Mouse (Mus musculus) thymus, postnatal 14 days (tissue): Measurements from ENCODE around the gene Zbtb38.

Experiments
- DNase-seq: peaks from one replicate; pipeline ENCODE4 v3.0.0; 2021

Gene Zbtb38

DNA sequence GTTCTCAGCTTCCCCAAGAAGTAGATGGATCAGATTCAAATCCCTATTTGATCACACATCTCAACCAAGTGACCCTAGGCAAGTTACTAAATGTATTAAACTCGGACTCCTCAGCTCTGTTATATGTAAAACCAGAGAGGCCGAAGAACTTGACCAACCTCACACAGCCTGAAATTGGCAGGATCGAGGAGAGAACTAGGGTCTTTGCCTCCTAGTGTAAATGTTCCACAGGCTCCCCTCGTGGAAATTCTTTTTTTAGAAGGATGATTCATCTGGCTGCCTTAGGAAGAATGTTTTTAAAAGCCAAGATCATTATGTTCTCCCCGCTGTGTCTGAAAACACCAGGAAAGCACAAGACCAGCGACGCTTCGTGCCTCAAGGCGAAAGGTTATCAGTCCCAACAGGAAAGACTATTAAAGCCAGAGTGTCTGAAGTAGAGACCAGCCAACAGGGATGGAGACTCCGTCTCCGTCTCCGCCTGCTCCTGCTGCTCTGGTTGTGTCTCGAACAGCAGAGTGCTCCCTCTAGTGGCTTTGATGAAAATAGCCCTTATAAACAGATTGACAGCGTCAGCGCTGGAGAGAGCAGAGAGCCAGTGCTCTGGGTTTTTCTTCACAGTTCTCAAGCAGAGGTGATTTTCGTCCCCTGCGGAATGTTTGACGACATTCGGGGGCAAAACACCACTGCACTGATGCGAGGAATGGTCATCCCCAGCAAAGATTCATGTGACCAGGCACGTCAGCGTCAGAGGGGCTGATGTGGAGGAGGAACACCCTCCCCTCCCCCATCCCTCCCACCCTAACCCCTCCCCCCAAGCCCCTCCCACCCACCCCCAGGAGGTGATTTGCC is 6.3 kb upstream of the Zbtb38 start:
- DNase-seq, result peak; percentile 75

DNA sequence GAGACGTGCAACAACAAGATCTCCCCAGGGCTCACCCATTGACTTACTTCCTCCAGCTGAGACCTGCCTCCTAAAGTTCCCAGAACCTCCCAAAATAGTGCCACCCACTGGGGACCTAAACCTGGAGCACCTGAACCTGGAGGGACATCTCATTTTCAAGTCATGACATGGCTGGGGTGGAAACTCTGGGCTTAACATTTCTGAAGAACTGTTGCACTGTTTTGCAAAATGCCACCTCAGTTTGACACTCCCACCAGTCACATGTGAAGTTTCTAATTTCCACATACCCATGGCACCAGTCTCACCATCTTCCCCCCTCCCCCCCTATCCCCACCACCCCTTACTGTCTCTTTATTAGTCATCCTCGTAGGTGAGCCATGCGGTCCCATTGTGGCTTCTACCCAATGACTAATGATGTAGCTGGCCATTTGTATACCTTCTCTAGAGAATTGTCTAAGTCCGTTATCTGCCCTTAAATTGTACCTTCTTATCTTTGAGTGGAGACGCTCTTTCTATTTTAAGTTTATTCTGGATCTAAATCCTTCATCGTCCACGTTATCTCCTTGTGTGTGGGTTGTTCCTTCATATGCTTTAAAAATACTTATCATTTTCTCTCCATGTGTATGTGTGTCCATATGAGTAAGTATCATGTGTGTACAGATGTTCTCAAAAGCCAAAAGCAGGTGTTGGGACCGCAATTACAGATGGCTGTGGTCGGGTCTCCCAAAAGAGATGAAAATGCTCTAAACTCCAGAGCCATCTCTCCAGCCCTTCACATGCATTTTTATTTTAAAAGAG is 4.2 kb upstream of the Zbtb38 start:
- DNase-seq, result no peak

DNA sequence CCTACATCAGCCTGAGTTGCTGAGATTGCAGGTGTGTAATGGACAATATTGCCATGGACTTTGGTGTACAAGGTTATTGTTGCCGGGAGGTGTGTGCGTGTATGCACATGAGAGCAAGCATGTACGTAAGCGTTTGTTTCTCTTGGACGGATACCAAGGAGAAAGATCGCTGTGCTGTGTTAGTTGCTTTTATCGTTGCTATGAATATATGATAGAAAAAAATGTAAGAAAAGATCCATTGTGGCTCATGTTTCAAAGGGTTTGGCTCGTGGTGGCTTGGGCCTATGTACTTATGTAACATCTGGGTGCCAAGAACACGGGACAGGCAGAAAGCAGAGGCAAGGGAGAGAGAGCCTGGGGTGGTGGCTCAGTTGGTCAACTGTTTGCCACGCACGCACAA is 3.1 kb upstream of the Zbtb38 start:
- no peak for DNase-seq

DNA sequence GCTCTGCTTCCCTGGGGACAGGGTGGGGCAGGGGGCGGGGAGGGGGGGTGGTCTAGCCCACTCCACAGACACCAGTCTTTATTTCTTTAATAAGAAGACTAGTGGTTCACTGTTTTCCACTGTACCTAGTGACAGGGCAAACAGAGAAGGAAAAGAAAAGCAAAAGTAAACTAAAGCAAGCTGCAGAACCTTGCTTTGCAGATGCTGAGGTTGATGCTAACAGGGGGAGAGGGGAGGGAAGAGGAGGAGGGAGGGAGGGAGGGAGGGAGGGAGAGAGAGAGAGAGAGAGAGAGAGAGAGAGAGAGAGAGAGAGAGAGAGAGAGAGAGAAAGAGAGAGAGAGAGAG is 2.0 kb upstream of the Zbtb38 start:
- no peak for DNase-seq

DNA sequence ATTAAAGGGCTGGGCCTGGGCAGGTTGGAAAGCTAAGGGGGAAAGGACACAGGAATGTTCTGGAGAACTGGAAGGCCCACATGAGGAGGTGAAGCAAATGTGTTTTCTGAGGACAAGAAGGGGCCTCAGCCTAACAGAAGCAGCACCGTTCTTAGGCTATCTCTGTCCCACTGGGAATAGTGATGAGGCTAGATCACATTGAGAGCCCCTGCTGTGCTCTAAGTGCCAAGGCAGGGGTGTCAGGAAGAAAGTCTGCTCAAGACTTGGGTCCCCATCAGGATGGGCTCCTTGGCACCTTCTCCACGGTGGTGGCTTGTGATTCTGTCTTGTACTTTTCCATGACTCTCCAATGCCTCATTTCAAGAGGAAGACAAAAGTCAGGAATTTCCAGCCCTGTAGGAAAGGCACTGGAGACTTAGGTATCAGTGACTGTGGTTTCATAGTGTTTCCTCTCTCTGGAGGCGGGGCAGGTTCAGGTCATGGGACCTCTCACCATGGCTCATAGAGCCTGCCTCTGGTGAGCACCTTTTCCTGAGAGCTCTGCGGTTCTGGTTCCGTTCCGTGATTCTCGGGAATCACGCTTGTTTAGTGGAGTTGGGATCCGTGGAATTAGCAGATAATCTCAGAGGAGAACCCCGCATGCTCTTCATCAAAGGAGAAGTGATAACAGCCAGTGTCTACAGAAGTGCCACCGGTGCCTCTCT is 1.4 kb upstream of the Zbtb38 start:
- DNase-seq, result no peak

DNA sequence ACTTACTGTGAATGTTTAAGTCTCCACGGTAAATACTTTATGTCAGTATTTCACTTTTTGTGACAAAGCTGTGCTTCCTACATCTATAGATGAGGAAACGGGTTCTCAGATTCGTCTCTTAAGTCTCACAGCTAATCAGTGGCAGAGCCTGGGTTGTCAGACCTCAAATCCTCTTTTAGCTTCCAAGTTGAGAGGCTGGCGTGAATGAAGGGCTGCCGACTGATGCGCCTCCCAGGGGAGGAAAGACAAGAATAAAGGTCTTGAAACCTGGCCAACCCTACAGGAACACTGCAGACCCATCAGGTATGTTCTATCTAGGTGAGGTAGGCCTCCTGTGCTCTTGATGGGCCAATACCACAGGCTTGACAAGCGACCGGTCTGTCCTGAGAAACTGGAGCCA is 761 bp upstream of the Zbtb38 start:
- DNase-seq, result no peak

DNA sequence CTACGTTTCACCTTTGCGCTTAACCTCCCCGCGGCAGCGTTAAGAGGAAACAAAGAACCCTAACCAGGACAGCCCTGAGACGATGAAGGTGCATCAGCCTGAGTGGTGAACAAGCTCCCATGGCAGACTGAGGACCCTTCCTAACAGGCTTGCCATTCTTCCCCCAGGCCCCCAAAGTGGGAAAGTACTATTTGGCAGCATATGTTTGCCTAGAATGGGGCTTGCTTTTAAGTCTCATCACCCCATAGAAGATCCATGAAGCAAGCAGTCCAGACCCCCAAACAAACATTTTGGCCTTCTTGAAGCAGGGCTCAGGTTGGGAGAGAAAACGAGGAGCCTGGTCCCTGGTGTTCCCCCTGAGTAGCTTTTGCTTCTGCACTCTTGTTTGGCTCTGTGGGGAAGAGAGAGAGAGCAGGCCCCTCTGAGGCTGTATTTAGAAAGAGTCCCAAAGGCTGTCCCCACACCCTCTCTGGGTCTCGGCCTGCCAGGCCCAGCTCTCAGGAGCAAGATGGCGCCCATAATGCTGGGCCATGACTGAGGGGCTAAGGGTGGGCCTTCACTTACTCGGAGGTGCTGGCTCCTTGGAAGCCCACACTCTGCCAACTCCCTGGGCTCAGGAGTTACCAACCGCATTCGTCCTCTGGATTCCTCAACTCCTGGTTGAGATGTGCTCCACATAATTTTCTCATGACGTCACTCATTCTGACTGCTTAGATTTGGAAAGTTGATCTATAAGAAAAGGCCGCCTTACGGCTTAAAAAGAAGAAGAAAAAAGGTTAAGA is 619 bp downstream of the Zbtb38 start:
- no peak for DNase-seq

DNA sequence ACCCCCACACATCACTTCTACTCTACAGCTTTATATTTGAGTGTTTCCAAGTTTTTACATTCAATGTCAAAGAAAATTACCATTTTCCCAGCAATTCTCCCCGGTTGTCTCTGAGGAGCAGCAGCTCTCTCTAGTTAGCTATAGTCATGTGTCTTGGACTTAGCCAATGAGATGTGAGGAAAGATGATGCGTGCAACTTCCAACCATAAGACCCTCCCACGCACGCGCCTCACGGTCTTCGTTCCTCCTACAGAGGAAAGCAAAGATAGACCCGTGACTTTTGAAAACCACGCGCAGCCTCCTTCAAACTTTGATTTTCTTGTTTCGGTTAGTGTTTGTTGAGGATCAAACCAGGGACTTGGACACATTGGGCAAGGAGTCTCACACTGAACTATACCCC is 2.0 kb downstream of the Zbtb38 start:
- no peak for DNase-seq

DNA sequence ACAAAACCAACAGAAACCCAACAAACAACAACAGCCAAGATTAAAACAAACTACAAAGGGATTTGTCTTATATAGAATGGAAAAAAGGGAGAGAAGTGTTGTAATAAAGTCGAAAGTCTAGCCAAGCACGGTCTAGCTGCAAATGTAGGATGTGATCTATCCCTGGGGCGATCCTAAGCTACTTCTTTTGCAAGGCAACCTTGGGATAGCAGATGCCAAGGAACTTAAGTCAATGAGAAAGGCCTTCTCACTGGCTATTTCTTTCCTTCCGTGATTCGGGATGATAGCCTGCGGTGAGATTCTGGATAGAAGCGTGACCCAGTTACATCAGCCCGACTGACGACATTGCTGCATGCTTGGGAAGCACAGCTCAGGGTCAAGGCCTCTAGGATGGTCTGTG is 6.1 kb downstream of the Zbtb38 start:
- no peak for DNase-seq

DNA sequence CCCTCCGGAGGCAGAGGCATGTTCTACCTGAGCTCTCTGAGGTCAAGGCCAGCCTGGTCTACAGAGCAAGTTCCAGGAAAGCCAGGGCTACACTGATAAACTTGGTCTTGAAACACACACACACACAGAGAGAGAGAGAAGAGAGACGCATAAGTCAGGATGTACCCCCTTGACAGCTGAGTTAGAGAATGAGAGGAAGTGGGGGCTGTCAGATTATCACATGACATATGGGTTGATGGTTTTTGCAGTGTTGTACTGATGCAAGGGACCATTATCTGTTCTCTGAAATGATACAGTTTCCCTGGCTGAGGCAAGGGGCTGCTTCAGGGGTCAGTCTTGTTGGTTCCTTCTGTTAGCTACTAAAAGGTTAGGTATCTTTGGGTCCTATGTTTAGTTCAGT is 7.7 kb downstream of the Zbtb38 start:
- no peak for DNase-seq

DNA sequence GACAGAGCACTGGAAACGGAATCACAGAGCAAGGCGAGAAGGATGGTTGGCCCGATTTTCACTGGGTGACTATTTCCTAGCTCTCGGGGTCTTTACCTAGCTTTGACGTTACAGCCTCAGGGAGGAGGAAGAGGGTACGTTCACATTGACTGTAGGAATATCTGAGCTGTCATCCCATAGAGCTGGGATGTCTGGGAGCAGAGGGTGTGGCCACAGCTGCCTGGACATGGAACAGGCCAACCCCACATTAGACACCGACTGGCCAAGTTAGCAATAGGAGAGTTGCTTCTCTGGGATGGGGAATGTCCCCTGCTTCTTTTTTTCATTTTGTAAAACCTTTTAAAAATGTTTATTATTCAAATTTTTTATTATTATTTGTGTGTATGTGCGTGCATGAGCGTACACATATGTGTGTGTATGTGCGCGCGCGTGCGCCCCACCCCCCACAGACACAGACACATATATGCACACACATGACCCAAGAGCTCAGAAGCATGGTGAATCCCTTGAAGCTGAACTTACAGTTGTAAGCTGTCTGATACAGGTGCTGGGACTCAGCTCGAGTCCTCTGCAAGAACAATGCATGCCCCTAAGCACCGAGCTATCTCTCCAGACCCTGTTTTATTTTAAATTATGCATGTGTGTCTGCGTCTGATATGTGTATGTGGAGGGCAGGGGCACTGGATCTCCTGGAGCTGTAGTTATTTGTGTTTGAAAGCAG is 11.1 kb downstream of the Zbtb38 start:
- DNase-seq, result no peak

DNA sequence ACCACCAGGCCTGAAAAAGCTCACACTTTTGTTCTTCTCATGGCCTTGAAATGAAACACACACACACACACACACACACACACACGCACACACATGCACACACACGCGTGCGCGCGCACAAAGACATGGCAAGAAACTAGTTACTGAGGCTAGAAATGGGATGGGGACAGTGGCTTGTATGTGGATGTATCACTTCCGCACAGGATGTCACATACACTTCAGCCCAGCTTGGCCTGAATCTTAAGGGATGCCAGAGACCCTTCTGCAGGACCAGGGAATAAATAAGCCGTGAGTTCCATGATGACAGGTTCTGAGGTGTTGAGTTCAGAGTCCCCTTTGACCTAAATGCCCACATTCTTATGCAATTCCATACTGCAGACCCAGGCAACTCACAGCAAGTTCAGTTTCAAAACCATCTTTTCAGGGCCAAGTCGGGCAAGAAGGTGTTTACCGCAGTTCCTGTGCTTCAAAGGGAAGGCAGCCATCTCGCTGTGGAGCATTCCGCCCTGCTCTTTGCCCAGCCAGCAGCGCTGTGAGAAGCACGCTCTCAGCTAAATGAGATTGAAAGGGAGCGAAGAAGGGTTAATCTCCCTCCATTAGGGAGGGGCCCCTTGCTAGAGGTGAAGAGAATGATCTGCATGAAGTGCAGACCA is 11.8 kb downstream of the Zbtb38 start:
- DNase-seq, result no peak

DNA sequence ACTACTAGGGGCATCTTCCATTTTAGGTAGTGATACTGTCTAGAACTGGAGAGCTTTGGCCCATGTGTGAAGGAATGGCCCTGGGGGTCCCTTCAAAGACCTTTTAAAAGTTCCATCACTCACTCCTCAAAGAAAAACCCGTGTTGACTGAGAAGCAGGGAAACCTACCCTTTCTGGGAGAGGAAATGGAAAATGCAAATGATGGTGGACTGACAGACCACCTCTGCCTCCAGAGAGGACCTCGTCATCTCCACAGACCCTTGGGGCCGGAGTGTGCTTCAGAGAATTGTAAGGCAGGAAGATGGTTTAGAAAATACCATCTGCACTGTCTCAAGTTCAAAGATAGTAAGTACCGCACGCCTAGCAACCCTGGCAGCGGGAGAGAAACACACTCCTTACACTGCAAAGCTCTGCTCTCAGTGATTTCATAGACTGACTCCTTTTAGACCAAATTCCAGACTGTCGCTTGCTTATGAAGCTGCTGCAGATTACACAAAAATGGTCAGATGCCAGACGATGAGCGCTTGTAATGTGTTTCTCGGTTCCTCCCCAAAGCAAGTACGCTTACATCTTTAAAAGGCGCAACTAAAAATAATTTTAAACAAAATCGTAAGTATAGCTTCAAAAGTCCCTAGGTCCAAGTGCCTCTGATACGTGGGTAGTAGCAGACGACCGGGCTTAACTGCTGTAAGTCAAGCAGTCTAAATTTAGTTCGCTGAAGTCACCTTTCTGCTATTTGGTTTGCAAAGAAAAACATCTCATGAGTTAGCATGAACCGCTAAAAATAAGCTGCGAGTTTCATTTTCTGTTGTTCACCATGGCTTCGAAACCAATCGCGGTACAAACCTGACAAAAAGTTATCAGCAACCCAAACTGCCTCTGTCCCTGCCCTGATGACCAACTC is 12.6 kb downstream of the Zbtb38 start:
- peak; percentile 19 for DNase-seq

DNA sequence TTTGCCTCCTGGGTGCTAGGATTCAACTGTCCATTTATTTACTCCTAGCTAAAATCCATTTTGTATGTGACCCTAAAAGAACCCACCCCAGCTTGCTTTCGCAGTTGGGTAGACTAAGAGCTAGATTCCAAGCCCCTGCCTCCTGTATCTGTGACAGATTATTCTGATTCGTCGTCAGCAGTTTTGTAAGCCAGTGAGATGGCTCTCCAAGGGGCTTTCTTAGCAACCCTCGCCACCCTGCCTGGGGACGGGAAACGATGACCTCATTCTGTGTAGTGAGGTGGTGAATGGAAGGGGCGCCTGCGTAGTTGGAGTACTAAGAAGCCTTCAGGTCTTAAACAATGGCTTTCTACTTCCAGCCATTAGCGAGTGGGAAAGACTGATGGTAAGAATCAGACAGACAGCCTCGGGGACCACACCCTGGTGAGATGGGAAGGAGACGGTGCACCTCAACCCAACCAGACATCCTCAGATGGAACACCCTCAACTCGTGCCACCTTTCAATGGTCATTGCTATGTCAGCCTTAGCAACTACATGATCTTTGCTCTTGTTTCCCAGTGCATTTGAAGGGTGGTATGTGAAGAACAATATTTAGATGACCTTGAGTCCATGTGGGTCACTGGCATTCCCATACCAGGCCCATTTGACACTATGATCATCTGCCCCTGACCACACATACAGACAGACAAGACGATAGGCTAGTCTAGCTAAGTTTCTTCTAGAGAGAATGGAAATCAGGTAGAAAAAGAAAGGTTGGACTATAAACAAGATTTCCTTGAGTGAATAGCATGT is 13.9 kb downstream of the Zbtb38 start:
- DNase-seq, result no peak

DNA sequence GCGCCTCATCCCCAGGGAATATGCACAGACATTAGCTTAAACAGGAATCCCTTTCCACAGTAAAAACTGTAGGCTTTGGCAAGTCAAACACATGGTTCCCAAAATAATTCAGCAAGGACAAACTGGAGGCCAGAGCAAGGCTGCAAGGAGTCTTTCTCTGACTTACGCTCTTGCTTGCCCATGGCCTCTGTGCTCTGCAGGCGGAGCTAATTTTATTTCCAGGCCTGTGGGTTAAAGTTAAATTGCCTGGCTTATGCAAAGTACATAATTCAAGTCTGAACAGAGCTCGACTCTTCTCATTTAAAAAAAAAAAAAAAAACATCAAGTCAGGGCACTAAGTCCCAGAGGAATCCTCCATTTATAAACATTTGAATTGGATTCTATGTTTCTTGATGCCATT is 16.7 kb downstream of the Zbtb38 start:
- no peak for DNase-seq

DNA sequence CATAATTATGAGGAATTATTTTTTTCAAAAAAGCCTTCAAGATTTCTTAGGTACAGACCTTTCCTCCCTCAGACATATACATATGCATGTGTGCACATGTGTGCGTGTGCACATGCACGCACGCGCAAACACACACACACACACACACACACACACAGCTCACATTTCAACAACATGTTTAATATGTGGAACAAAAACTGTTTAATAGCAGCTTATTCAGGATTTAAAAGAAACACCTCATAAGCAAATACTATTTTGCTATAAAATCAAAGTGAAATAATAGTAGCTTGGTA is 19.3 kb downstream of the Zbtb38 start:
- no peak for DNase-seq

DNA sequence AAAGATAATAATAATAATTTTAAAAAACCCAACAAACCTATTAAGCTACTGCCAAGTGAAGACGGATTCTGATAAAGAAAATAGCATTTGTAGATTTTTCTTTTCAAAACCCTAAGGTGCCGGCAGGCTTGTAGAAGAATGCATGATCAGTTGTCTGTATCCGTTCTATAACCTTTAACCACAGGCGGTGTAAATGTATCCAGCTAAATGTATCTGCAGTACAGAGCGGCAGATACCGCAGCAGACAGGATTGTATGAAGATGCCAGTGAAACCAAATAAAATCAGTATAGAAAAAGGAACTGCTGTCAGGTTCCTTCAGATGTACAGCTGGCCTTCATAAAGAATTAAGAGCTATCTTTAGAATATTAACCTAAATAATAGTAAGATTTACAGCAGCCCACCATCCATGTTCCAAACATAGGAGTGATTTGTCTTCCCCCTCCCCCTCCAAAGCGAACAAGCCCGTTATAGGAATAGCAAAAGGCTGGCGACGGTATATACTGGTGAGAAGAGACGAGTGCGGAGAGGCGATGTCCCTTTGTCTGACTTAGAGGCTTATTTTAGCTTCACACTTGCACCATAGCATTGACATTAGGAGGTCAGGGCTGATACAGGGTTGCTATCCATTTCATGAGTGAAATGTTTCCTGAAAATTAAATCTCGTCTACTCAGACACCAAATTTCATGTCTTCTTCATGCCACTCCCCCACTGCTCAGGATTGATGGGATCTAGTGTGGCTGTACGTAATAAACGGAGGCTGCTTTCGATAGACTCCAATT is 19.8 kb downstream of the Zbtb38 start:
- no peak for DNase-seq

DNA sequence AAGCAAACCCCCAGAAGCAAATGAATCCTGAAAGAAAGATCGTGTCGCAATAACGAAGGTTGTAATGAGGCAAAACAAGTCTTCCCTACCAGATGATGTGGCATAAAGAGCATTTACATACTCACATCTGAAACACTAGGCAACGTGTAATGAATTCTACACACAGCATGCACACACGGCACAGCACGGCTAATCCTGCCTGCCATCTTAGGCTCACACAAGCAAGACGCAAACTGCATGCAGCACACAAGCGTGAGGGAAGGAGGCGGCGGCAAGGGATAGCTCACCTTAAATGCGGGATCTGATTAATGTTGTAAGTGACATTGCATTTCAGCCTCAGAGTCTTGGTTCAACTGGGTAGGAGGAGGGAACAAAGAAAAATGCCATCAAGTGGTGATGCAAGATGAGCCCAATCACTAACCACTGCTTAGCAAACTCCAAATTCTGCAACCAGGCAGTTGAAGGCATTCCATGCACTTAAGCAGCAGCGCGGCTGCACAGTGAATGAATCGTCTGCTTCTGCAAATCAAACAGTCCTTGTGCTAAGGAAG is 20.6 kb downstream of the Zbtb38 start:
- no peak for DNase-seq
